Mouse (Mus musculus) E14TG2a.4 (cell line): ENCODE data around the gene Hs3st4.

Experiments
- CTCF ChIP-seq: conservative IDR thresholded peaks from 2 replicates; pipeline ENCODE4 v1.5.1; 2014; ENCODE audit warnings: low read length
- NANOG ChIP-seq: IDR thresholded peaks from 2 replicates; pipeline ENCODE4 v1.6.1; 2014; ENCODE audit warnings: borderline replicate concordance, low read length, mixed read lengths
- POU5F1 ChIP-seq: IDR thresholded peaks from 2 replicates; pipeline ENCODE4 v1.6.1; 2014; ENCODE audit warnings: low read length, borderline replicate concordance

DNA sequence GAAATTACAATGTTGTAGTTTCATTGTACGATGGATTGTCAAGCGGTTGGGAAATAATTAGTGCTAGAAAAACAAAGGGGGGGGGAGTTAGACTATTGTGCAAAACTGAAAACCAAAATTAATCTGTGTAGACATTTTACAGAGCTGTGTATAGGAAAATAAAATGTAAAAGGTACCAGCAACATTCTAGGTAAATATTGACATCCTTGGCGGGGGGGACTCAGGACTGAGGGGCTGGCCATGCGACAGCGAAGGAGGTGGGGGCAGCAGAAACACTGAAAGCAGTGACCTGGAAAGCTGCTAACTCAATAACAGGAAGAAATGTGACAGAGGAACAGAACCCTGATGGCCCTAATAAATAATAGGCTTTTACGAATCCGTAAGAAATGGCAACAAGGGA is 7.2 kb upstream of the Hs3st4 start:
- no peak for TF ChIP-seq CTCF
- TF ChIP-seq POU5F1, result no peak
- TF ChIP-seq NANOG, result no peak
